Mouse (Mus musculus) urinary bladder, postnatal 25 days (tissue): ENCODE measurements around the gene 2300009A05Rik.

Experiments
- DNase-seq: peaks from one replicate; pipeline ENCODE4 v3.0.0; 2022; ENCODE audit warnings: low spot score

The 2300009A05Rik gene

DNA sequence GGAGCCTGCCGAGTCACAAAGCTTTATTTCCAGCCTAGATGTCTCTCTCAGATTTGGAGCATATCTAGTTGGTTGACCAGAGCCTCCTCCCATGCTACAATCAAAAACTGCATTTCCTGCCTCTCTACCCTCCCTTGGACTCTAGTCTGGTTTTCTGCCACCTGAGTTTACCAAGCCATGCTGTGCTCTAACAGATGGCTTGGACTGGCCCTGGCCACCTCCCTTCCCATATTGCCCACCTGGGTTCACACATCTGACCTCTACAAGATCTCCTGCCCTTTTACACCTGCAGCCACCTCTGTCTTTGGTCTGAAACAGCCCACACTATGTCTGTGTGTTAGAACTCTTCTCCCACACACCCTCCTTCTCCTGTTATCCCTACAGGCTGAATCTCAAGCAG is 50.9 kb downstream of the 2300009A05Rik start:
- no peak for DNase-seq

DNA sequence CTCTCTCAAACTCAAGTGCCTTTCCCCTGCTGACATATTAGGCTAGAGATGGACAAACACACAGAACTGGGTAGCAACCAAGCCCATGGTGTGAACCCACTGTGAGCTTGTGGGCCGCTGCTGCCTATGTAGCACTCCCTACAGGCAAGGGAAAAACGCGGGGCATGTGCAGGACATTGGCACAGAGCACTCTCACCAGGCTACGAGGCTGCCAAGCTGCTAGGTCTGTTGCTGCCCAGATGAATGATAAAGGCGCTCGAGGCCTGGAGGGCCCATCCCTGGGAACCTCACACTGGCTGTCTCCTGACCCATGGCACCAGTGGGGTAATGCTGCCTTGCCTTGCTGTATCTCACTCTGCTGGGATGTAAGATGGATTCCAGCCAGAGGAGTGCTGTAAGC is 53.0 kb downstream of the 2300009A05Rik start:
- no peak for DNase-seq
